Mouse (Mus musculus) G1E (cell line): ENCODE measurements around the gene Iqcb1.

Experiments used
- CTCF ChIP-seq: IDR thresholded peaks from 2 replicates; pipeline ENCODE4 v1.5.1; 2012; ENCODE audit warnings: low read depth, low read length, inconsistent platforms, mixed read lengths
- GATA1 ChIP-seq: IDR thresholded peaks from 2 replicates; pipeline ENCODE4 v1.6.1; 2012; ENCODE audit warnings: borderline replicate concordance, low read length, inconsistent platforms, mixed read lengths
- GATA2 ChIP-seq: IDR thresholded peaks from 2 replicates; pipeline ENCODE4 v1.6.1; 2012; ENCODE audit warnings: low read depth, low read length, inconsistent platforms, borderline replicate concordance
- POLR2AphosphoS5 ChIP-seq: IDR thresholded peaks from 2 replicates; pipeline ENCODE4 v1.6.1; 2012; ENCODE audit warnings: low read depth, low read length, inconsistent platforms; ENCODE audit not compliant: insufficient replicate concordance
- TAL1 ChIP-seq: conservative IDR thresholded peaks from 2 replicates; pipeline ENCODE4 v1.6.1; 2012; ENCODE audit warnings: low read depth, low read length, inconsistent platforms, mixed read lengths

DNA sequence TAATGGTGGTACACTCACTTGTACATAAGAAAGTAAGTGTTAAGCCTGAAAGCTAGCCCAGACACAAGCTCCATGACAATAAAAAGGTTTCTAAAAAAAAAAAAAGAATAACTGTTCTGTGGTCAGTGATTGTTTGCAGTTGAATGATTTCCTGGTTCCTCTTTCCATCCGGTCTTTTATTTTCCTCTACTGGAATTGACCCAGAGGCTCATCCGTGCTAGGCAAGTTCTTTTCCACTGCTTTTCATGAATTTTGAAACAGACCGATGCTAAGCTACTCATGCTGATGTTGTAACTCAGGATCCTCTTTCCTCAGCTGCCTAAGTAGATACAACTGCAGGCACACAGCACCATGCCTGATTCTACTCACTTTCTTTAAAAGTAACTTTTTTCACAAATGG is 92.2 kb downstream of the Iqcb1 start:
- TF ChIP-seq CTCF = no peak
- TF ChIP-seq GATA1 = no peak
- no peak for TF ChIP-seq POLR2AphosphoS5
- no peak for TF ChIP-seq TAL1
- no peak for TF ChIP-seq GATA2
